Mouse (Mus musculus) neural tube, embryonic 14.5 days (tissue): ENCODE measurements around the gene Itpr3. TPM values are rescaled to one million over a fixed set of nuclear protein-coding genes. Genes with fewer than 3 reads are reported as not detected.

Experiments
- ATAC-seq: fragments of 200-750 bp; cut with Nextera tagmentation; 2 replicates; pipeline ENCODE4 v1.8.0; 2017; ENCODE audit warnings: low read depth, mild to moderate bottlenecking, moderate TSS enrichment, moderate library complexity
- H3K27ac ChIP-seq: fragments of 300-500 bp; sonication (generic); 2 replicates; pipeline ENCODE4 v1.5.1; 2014; ENCODE audit warnings: low read depth, mild to moderate bottlenecking, control low read depth, low read length, moderate library complexity, mixed read lengths
- H3K27me3 ChIP-seq: fragments of 300-500 bp; sonication (generic); 2 replicates; pipeline ENCODE4 v1.6.1; 2014; ENCODE audit warnings: low read length; ENCODE audit not compliant: control insufficient read depth, insufficient read depth
- H3K36me3 ChIP-seq: fragments of 300-500 bp; sonication (generic); 2 replicates; pipeline ENCODE4 v1.6.1; 2014; ENCODE audit warnings: low read length, mixed read lengths; ENCODE audit not compliant: control insufficient read depth, insufficient read depth
- H3K4me1 ChIP-seq: fragments of 300-500 bp; sonication (generic); 2 replicates; pipeline ENCODE4 v1.6.1; 2014; ENCODE audit warnings: low read length; ENCODE audit not compliant: control insufficient read depth, insufficient read depth
- H3K4me2 ChIP-seq: fragments of 300-500 bp; sonication (generic); 2 replicates; pipeline ENCODE4 v1.6.1; 2014; ENCODE audit warnings: mild to moderate bottlenecking, low read depth, low read length, control low read depth
- H3K4me3 ChIP-seq: fragments of 300-500 bp; sonication (generic); 2 replicates; pipeline ENCODE4 v1.5.1; 2014; ENCODE audit warnings: low read depth, low read length, control low read depth, mixed read lengths
- H3K9ac ChIP-seq: fragments of 300-500 bp; sonication (generic); replicated peaks from 2 replicates; pipeline ENCODE4 v1.6.1; 2014; ENCODE audit warnings: low read depth, mild to moderate bottlenecking, control low read depth, low read length, mixed read lengths
- H3K9me3 ChIP-seq: fragments of 300-500 bp; sonication (generic); 2 replicates; pipeline ENCODE4 v1.6.1; 2016; ENCODE audit warnings: low read length; ENCODE audit not compliant: control insufficient read depth
- WGBS: fragments of 180-500 bp; shearing (Covaris S2); extraction: QIAGEN DNeasy Blood & Tissue Kit; methylation state at CpG from one replicate; pipeline ENCODE4 v1.1.7; 2014; 5-methylcytosine and 5-hydroxymethylcytosine counted together
- polyA plus RNA-seq: library from polyadenylated mRNA; unstranded; fragments of >200 nt; fragmentation: Nextera tagmentation; extraction: Ambion mirVana; gene quantifications from 2 replicates; pipeline ENCODE4 v1.2.1, GENCODE M21; 2014

The Itpr3 gene
- polyA plus RNA-seq, 1 experiment from 2014 or later: 0.50 TPM

DNA sequence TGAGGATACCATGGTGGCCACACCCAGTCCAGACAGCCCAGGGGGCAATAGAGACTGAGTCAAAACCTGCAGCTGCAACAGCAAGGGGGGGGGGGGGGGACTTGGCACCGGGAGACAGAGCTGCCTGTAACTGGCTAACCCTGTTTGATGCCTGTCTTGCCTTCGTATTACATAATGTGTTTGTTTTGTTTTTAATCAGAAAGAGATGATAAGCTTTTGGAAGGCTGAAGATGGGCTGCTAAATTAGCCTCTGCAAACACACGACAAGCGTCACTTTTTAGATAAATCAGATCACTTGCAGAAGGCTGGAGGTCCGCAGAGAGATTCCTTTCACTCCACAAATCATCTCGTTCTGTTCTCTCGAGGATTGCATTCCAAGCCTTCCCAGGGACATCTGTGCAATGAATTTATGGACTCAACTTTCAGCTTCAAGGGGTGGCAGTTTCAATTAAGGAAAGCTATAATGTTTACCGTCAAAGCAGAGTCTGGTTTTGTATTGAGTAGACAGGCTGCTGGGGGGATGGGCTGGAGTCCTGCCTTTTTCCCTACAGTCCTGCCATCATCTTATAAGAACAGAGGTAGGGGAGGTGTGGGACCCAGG is 89.3 kb downstream of the Itpr3 start:
- peak; percentile 51; the same call in 1 of the 2 replicates for ATAC-seq
- 14% methylated on average over 8 of the region's 8 CpGs for WGBS
- Histone ChIP-seq H3K4me1 (peaks cover 25% of the 10 kb centered on the region), H3K36me3 (no peaks in the 10 kb centered on the region), H3K9ac (no peak overlapping the region), H3K27me3 (no peaks in the 10 kb centered on the region), H3K4me3 (no peak overlapping the region), H3K27ac (0 out of 2 replicates have a peak overlapping the region, but pooled peaks have one; percentile 10), H3K4me2 (peak overlapping the region; percentile 4; the same call in 1 of the 2 replicates), H3K9me3 (no peaks in the 10 kb centered on the region)

GRCm38 (mm10) chr17:27150871-27151270 is 93.8 kb downstream of the Itpr3 start:
- Histone ChIP-seq H3K4me2 (no peak overlapping the region), H3K9ac (no peak overlapping the region), H3K4me1 (peaks cover 26% of the 10 kb centered on the region), H3K9me3 (no peaks in the 10 kb centered on the region), H3K4me3 (no peak overlapping the region), H3K36me3 (no peaks in the 10 kb centered on the region), H3K27me3 (no peaks in the 10 kb centered on the region), H3K27ac (no peak overlapping the region)
- WGBS: 64% methylated on average over 7 of the region's 7 CpGs
- no peak for ATAC-seq

- no peaks in the 10 kb centered on the region for H3K9me3 ChIP-seq
- ATAC-seq: no peak
- H3K9ac ChIP-seq: no peak overlapping the region
- H3K36me3 ChIP-seq: no peaks in the 10 kb centered on the region
- H3K27me3 ChIP-seq: no peaks in the 10 kb centered on the region
- H3K4me1 ChIP-seq: peaks cover 21% of the 10 kb centered on the region
- WGBS: 73% methylated on average over 8 of the region's 8 CpGs
- H3K4me2 ChIP-seq: no peak overlapping the region
- H3K4me3 ChIP-seq: no peak overlapping the region
- no peak overlapping the region for H3K27ac ChIP-seq
Measured at GRCm38 (mm10) chr17:27151411-27151810, 94.3 kb downstream of the Itpr3 start.

DNA sequence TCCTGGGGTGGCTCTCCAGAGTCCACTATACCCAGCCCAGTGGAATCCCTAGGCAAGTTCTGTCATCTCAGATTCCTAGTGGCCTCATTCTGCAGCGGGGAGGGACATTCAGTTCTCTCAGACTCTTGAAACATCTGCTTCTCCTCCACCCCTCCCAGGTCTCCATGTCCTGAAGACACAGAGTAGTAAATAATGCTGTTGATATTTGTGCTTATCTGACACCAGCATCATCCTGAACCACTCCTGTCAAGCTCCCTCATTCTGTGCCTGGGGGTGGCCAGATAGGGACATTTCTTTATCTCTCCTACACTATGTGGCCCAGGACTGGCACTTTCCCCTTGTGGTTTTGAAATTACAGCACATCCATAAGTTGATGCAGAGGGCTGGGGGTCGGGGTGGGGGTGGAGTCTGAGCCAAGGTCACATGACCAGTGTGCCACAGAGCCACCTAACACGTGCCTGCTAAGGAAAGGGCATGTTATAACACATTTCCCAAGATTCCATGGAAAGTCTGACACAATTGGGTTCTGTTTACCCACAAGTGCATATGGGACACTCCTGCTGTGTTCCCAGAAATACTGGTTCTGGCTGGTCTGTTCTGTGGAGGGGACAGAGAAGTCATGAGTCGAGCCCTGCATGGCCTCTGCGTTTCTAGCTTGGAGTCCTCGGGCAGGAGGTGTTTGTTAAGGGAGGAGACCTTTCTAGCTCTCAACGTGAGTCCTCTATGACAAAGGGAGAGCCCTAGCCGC is 96.0 kb downstream of the Itpr3 start:
- H3K9me3 ChIP-seq: no peaks in the 10 kb centered on the region
- H3K4me2 ChIP-seq: no peak overlapping the region
- no peak overlapping the region for H3K4me3 ChIP-seq
- peaks cover 17% of the 10 kb centered on the region; the same call in 1 of the 2 replicates for H3K4me1 ChIP-seq
- H3K27me3 ChIP-seq: no peaks in the 10 kb centered on the region
- H3K36me3 ChIP-seq: no peaks in the 10 kb centered on the region
- no peak overlapping the region for H3K27ac ChIP-seq
- 64% methylated on average over 8 of the region's 8 CpGs for WGBS
- no peak for ATAC-seq
- no peak overlapping the region for H3K9ac ChIP-seq

DNA sequence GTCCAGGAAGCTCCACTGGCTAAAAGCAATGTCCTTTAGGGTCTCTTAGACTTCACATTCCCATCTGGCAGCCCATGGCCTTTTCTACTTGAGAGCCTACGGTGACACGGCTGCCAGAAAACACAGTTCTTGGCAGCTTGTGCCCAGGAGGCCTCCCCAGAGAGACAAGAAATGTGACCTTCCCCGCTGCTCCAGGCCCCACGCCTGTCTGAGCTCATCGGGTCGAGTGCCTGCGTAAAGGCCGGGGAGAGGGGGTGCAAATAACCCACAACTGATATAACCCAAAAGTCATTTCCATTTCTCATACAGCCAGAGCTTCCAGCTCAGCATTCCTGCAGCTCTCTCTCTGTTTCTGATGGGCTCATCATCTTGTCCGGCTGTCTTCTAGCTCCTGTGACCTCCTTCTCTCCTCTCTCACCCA is 96.7 kb downstream of the Itpr3 start:
- Histone ChIP-seq H3K4me3 (no peak overlapping the region), H3K27me3 (no peaks in the 10 kb centered on the region), H3K36me3 (no peaks in the 10 kb centered on the region), H3K27ac (no peak overlapping the region), H3K9ac (no peak overlapping the region), H3K9me3 (no peaks in the 10 kb centered on the region), H3K4me2 (no peak overlapping the region), H3K4me1 (peaks cover 13% of the 10 kb centered on the region; the same call in 1 of the 2 replicates)
- 59% methylated on average over 9 of the region's 9 CpGs for WGBS
- ATAC-seq: no peak

DNA sequence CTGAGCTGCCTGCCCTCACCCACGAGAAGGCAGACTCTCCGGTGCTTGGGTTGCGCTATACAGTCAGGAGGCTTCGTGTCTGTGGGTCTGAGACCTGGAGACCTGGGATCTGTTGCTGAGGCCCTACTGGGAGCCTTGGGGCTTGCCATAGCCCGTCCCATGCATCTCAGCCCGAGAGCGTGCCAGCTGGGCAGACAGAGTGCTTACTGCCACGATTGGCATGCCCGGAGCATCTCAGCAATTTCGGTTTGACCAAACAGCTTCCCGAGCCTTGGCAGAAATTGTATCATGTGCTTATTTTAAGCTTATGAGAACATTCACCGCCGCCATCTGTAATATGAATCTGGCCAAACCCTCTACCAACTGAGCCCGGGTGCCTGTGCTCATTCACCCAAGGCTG is 97.2 kb downstream of the Itpr3 start:
- no peak for ATAC-seq
- no peak overlapping the region for H3K9ac ChIP-seq
- no peak overlapping the region for H3K27ac ChIP-seq
- no peaks in the 10 kb centered on the region for H3K9me3 ChIP-seq
- H3K4me1 ChIP-seq: peaks cover 11% of the 10 kb centered on the region; the same call in 1 of the 2 replicates
- no peaks in the 10 kb centered on the region for H3K27me3 ChIP-seq
- no peak overlapping the region for H3K4me2 ChIP-seq
- no peaks in the 10 kb centered on the region for H3K36me3 ChIP-seq
- H3K4me3 ChIP-seq: no peak overlapping the region
- WGBS: 82% methylated on average over 14 of the region's 14 CpGs

- H3K27ac ChIP-seq: no peak overlapping the region
- WGBS: 75% methylated on average over 6 of the region's 6 CpGs
- H3K4me1 ChIP-seq: peaks cover 11% of the 10 kb centered on the region; the same call in 1 of the 2 replicates
- no peak for ATAC-seq
- H3K9ac ChIP-seq: no peak overlapping the region
- H3K36me3 ChIP-seq: no peaks in the 10 kb centered on the region
- H3K27me3 ChIP-seq: no peaks in the 10 kb centered on the region
- no peaks in the 10 kb centered on the region for H3K9me3 ChIP-seq
- H3K4me3 ChIP-seq: no peak overlapping the region
- no peak overlapping the region for H3K4me2 ChIP-seq
Measured at GRCm38 (mm10) chr17:27154881-27155280, 97.8 kb downstream of the Itpr3 start.

DNA sequence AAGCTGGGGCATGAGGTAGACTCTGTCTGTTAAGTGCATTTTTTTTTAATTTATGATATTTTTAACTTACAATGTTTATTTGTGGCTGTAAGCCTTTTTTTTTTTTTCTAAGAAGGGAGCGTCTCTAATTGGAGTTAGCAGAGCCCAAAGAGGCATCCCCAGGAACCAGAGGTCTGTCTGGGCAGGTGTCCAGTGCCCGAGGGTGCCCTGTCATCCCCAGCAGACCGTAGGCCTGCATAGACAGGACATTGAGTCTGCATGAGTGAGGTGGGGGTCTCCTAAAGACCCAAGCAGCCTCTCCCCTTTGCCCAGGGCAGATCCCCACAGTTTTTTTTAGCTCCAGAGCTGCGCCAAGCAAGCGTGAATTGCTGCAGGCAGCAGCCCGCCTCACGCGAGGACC is 98.6 kb downstream of the Itpr3 start:
- WGBS: 63% methylated on average over 8 of the region's 8 CpGs

GRCm38 (mm10) chr17:27158439-27158838 is 101.3 kb downstream of the Itpr3 start:
- H3K36me3 ChIP-seq: no peaks in the 10 kb centered on the region
- H3K4me1 ChIP-seq: peaks cover 10% of the 10 kb centered on the region; the same call in 1 of the 2 replicates
- WGBS: 91% methylated on average over 6 of the region's 6 CpGs
- no peak overlapping the region for H3K4me2 ChIP-seq
- no peak overlapping the region for H3K4me3 ChIP-seq
- H3K27ac ChIP-seq: no peak overlapping the region
- no peak overlapping the region for H3K9ac ChIP-seq
- H3K27me3 ChIP-seq: no peaks in the 10 kb centered on the region
- ATAC-seq: no peak
- no peaks in the 10 kb centered on the region for H3K9me3 ChIP-seq

More for the DNA sequence above, 98.6 kb downstream of the Itpr3 start:
- no peak overlapping the region for H3K4me2 ChIP-seq
- H3K4me3 ChIP-seq: no peak overlapping the region
- H3K4me1 ChIP-seq: peaks cover 8% of the 10 kb centered on the region; the same call in 1 of the 2 replicates
- no peaks in the 10 kb centered on the region for H3K36me3 ChIP-seq
- no peak for ATAC-seq
- H3K9me3 ChIP-seq: no peaks in the 10 kb centered on the region
- no peak overlapping the region for H3K27ac ChIP-seq
- H3K27me3 ChIP-seq: no peaks in the 10 kb centered on the region
- no peak overlapping the region for H3K9ac ChIP-seq
